Mouse (Mus musculus): ENCODE measurements at regions not wholly inside any gene's neighbourhood (a gene's known extent, or its start where the extent isn't known, plus 50 kb on each side); places are given as distances from the start of the nearest gene placed in this dataset.

- no peak for DNase-seq
Observed at GRCm38 (mm10) chr8:89324462-89325247, 280.7 kb upstream of the Sall1 start.

GRCm38 (mm10) chr8:89317514-89318289 lies 273.7 kb upstream of the Sall1 start:
- no peak for DNase-seq

GRCm38 (mm10) chr8:89316566-89317175 lies 272.7 kb upstream of the Sall1 start:
- no peak for DNase-seq

- no peak for DNase-seq
Observed at GRCm38 (mm10) chr8:89314907-89315306, 270.9 kb upstream of the Sall1 start.

GRCm38 (mm10) chr8:89310696-89311214 lies 266.8 kb upstream of the Sall1 start:
- no peak for DNase-seq

- DNase-seq = no peak
Observed at GRCm38 (mm10) chr8:89309591-89309990, 265.6 kb upstream of the Sall1 start.

- DNase-seq = no peak
Observed at GRCm38 (mm10) chr8:89308950-89309349, 265.0 kb upstream of the Sall1 start.

- no peak for DNase-seq
Observed at GRCm38 (mm10) chr8:89308532-89308931, 264.6 kb upstream of the Sall1 start.

GRCm38 (mm10) chr8:89307601-89308000 lies 263.6 kb upstream of the Sall1 start:
- no peak for DNase-seq

GRCm38 (mm10) chr8:89307085-89307484 lies 263.1 kb upstream of the Sall1 start:
- no peak for DNase-seq

GRCm38 (mm10) chr8:89304116-89304515 lies 260.2 kb upstream of the Sall1 start:
- no peak for DNase-seq

- DNase-seq = no peak
Observed at GRCm38 (mm10) chr8:89303326-89303725, 259.4 kb upstream of the Sall1 start.

GRCm38 (mm10) chr8:89299637-89300036 lies 255.7 kb upstream of the Sall1 start:
- no peak for DNase-seq

GRCm38 (mm10) chr8:89295686-89296085 lies 251.7 kb upstream of the Sall1 start:
- DNase-seq = no peak

GRCm38 (mm10) chr8:89289017-89289416 lies 245.1 kb upstream of the Sall1 start:
- DNase-seq = no peak

GRCm38 (mm10) chr8:89284871-89285564 lies 241.1 kb upstream of the Sall1 start:
- no peak for DNase-seq

GRCm38 (mm10) chr8:89283105-89284096 lies 239.4 kb upstream of the Sall1 start:
- DNase-seq = no peak

- peak in 1 of 2 experiments; percentile 10 for DNase-seq
Observed at GRCm38 (mm10) chr8:89279844-89280243, 235.9 kb upstream of the Sall1 start.

- no peak for DNase-seq
Observed at GRCm38 (mm10) chr8:89279142-89279541, 235.2 kb upstream of the Sall1 start.

GRCm38 (mm10) chr8:89273276-89273675 lies 229.3 kb upstream of the Sall1 start:
- peak in 1 of 2 experiments; percentile 3 for DNase-seq

- DNase-seq = peak; percentile 4 to 16
Observed at GRCm38 (mm10) chr8:89272381-89272815, 228.4 kb upstream of the Sall1 start.
